Mouse (Mus musculus): ENCODE measurements around the gene Tm7sf2.

Tm7sf2 gene

DNA sequence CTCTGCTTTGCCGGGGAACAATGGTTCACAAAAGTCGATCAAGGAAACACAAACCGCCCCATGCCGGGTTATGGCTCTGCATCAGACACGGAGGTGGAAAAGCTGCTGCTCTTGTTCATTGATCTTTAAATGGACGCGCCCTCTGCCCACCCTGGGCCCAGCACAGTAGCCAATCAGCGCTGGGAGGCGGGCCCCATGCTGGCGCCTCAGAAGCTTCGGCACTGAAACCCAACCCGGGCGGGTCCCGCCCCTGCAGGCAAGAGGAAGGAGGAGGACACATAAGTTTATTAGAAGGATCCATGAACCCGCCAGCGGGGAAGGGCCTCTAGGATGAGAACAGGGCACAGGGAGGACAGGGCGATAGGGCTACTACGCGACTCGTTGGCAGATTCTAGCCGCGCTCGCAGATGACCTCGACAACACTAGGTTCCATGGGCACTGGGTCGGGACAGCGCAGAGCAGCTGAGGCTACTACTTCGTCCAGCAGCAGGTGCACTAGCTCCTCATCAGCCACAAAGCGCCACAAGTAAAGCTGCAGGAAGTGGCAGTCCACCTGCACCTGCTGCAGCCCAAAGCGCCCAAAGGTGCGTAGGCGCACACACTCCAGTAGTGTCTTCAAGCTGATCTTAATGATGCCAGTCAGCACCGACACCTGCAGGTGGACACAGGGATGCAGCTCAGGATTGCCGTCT lies at the start of gene Tm7sf2:
Gene Tm7sf2, minus strand, starts transcription at position 650 of the 692 bp plus-strand sequence.
- DNase-seq (ENCODE audit: inconsistent ontology term) = peak; percentile 97

DNA sequence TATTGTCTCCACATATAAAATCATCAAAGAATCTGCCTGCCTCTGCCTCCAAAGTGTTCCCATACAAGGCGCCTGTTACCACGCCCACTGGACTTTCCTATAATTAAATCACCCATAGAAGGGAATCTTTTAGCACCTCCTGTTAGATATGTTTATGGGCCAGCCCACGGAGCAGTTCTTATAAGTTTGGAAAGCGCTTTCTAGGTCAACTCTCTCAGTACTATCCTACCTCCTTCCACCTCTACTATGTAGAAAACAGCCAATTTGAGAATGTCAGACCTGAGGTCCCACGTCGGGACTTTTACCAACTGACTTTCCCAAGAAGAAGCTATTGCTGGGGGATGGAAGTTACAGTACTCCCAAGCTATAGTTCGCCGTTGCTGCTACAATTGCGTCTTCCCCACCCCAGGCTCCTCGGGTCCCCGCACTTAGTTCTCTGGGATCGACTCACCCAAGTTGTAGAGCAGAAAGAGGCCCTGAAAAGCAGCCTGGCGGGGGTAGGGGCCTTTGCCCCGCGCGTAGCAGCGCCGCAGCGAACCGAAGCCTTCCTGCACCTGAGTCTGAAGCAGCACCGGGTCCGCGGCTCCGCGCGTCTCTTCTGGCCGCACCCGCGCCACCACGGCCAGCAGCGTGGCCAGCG lies 49.3 kb upstream of the Tm7sf2 start:
- peak; percentile 29 for DNase-seq (ENCODE audit: inconsistent ontology term)

DNA sequence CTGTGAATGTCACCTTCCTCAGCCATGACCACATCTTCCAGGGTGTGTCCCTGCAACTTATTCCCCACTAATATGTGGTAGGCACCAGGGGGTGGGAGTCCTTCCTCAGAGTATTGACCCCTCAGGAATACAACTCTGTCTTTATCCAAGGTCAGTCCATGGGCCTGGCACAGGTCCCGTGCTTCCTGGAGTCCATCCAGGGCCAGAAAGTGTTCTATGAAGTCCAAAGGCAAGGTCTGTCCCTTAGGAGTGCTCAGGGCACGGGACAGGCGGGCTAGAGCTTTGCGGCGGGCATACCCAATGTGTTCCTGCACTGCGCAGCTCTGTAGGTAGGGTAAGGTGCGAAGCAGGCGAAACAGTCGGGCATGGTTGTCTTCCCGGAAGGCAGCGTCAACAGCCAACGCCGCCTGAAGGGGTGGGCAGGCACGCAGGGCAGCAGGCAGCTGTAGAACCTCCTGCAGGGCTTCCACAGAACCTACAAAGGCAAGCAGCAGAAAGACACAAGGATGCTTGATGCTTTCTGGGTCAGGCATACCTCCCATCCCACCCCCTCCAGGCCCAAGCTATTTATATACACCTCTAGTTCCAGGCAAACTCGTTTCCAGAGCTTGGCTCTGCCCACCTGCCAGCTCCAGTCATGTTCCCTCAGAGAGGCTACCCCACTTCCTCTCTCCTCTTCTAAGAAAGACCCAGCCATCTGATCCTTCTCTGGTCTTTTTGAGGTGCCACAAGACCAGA lies 48.1 kb upstream of the Tm7sf2 start:
- no peak for DNase-seq (ENCODE audit: inconsistent ontology term)

DNA sequence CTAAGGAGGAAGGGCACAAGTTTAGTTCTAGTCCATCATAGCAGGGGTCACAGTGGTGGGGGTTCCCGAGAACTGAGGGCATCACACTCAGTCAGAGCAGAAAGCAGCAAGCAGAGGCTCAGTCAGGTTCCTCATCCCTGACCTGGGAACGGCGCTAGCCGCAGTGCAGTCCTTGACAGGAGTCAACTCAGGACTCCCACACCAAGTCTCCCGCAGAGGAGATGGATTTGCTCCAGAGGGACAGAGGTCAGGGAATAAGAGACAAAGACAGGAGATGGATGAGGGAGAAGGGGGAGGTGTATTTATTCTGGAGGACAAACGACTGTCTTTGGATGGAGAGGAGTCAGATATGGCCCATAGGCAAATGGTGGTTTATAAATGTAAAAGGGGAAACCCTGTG lies 44.9 kb upstream of the Tm7sf2 start:
- no peak for DNase-seq (ENCODE audit: inconsistent ontology term)

DNA sequence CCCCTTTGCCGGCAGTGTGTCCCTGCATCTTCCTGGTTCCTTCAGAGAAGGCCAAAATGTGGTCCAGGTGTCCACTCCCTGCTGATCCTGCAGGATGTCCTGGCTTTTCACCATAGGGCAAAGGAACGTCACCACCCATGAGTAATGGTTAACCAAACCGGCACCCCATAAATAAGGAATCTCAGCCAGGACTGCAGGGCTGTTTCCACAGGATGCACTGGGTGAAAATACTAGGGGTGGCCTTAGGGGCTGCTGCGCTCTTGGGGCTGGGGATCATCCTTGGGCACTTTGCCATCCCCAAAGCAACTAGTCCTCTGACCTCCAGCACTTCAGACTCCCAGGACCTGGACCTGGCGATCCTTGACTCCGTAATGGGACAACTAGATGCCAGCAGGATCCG lies 37.4 kb upstream of the Tm7sf2 start, which contains the start of gene Naaladl1:
Gene Naaladl1, plus strand, starts transcription at position 197 of the 400 bp plus-strand sequence.
- no peak for DNase-seq (ENCODE audit: inconsistent ontology term)

DNA sequence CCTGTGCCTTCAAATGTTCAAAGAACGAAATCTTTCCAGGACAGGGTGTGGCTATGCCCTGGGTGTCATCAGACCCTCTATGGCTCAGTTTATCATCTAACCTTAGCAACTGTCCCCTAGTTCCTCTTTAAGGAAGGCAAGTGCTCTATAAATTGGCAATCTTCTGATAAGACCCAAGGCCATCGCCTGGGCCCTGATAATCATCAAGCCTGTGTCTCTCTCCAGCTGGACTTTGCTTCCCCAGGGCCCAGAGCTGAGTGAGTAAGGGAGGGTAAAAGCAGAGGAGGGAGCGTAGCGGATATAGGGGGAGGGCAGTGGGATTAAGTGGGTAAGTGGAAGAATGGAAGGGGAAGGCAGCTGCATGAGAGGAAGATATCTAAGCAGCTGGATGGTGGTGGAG lies 36.3 kb upstream of the Tm7sf2 start:
- DNase-seq (ENCODE audit: inconsistent ontology term) = no peak

DNA sequence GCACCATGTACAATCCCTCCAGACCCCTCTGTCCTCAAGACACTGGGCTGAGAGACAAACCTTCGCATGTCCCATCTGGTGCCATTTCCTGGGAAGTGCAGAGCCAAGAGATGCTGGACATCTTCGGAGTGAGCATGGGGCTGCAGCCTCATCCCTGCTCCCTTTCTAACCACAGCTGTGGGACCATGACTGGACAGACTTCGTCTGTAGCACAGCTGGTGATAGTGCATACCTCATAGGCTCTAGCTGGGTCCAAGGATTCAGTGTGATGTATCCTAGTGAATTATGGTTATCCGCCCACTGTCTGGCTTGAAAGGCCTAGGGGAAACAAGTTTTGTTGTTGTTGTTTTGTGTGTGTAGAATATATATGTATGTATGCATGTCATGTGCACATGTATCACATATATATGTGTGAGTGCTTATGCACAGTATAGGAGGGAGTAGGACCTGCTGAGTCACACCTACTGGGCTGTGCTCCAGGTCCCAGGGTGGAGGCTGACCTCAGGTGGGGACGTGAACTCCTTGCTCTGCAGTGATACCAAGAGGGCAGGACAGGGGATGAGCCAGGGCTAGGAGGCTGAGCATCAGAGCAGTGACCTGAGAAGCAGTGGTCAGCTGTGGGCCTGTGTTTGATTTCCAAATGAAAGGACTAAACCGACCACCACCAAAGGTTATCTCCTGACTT lies 34.1 kb upstream of the Tm7sf2 start:
- no peak for DNase-seq (ENCODE audit: inconsistent ontology term)

DNA sequence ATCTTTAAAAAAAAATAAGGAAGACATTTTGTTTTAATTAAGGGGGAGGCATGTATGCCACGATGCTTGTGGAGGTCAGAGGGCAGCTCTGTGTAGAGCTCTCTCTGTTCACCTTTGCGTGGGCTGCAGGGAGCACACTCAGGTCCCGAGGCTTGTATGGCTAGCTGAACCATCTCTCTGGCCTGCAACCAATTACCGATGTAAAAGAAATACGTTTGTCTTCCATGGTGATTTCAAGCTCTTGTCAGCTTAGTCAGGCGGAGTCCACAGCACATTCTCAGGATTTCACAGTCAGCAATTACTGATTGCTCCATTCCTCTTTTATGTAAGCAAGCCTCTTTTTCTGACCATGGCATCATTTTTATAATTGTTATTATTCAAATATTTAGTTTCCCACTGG lies 33.0 kb upstream of the Tm7sf2 start:
- no peak for DNase-seq (ENCODE audit: inconsistent ontology term)

DNA sequence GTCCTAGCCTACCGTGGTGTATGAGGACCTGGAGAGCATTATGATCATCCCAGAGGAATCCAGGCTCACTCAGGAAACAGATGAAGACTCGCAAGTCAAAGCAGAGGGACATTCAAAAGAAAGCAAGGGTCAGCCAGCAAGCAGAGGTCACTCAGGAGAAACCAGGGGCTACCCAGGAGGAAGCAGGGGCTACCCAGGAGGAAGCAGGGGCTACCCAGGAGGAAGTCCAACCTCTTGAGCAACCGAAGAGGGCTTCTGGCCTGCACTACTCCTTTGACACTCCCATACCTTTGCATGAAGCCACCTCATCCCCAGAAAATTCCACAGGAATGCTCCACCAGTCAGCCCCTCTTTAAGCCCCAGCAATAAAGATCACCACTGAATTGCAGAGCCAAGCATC lies 29.7 kb upstream of the Tm7sf2 start:
- DNase-seq (ENCODE audit: inconsistent ontology term) = no peak

DNA sequence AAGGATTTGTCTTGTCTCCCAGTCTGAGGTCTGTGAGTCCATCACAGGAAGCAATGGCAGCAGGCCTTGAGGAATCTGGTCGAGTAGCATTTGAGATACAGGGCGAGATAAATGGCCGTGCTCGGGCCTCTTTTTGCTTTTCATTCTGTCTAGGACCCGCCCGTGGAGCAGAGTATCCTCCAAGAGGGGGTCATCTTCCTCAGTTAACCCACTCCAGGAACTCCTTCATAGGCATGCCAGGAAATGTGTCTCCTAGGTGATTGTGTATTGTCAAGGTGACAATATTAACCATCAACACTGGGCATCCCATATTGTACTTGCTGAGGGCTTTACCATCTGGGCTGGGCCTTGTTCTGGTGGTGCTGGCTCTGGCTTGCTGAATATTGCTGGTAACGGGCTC lies 25.9 kb upstream of the Tm7sf2 start, which contains the start of gene AC131692.1:
Gene AC131692.1, plus strand, starts transcription at position 301 of the 400 bp plus-strand sequence.
- no peak for DNase-seq (ENCODE audit: inconsistent ontology term)

DNA sequence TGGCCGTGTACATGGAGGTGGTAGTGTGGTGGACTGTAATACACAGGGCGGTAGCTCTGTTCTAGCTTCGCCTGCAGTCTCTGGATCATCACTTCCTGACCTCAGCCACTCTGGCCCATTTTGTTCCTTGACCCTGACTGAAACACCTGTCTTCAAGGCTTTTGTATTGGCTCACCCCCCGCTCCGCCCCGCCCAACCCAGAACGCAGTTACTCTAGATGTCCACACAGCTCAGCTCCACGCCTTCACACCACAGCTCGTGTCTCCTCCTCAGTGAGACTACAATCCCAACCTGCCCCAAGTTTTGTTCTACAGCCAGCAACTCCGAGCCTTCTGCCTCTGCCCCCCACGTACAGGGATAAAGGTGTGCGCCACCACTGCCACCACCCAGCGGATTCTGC lies 20.7 kb upstream of the Tm7sf2 start:
- no peak for DNase-seq (ENCODE audit: inconsistent ontology term)

DNA sequence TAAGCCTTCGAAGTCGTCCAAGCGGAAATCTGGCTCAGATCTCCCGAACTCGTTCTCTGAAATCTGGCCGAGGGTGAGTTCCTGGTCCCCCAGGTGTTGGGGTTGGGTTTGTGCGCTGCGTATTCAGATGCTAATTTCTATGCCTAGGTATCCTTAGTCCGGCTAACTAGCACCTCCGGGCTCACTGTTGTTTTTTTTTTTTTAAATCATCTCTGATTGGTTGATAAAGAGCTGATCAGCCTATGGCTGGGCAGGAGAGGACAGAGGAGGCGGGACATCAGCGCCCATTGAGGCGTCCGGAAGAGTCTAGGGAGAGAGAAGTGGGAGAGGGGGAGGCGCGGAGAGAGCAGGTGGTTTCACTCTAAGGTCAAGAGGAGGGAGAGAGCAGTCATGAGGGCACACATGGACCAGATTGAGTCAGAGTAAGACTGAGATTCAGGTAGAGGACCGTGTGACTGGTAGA lies 17.3 kb upstream of the Tm7sf2 start:
- DNase-seq (ENCODE audit: inconsistent ontology term) = peak; percentile 85

DNA sequence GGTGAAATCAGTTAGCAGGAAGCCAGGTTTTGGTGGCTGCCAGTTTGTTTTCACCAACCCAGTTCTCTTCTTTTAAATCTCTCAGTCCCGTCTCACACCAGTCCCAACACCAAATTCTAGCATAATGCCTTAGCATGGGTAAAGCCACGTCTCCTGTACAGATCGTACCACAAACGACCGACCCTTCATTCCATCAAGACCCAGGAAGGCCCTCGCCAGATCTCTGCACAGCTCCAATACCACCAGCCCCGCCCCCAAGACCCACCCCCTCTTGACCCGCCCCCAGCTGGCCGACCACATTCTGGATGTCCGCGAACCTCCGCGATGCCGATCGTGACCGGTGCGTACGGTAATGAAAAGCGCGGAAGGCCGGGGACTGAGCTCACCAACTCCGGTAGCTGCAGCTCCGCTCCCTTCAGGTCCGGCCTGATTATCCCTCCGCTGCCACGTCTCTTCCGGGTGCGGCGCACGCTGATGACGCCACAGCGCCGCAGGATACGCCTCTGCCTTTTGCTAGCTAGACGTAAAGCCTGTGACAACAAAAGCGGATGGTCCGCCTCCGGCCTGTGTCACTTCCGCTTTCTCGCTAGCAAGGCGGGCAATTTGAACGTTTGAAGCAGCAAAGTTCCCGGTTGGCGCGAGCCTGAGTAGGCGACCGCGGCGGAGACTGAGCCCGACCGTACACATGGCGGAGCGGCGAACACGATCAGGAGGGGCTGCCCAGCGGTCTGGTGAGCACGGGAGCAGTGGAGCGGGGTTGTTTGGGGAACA lies 16.5 kb upstream of the Tm7sf2 start, which contains the start of the genes Zfpl1 and Cdca5:
Gene Zfpl1, minus strand, starts transcription at position 479 of the 771 bp plus-strand sequence.
Gene Cdca5, plus strand, starts transcription at position 506 of the 771 bp plus-strand sequence.
- DNase-seq (ENCODE audit: inconsistent ontology term) = peak; percentile 98

DNA sequence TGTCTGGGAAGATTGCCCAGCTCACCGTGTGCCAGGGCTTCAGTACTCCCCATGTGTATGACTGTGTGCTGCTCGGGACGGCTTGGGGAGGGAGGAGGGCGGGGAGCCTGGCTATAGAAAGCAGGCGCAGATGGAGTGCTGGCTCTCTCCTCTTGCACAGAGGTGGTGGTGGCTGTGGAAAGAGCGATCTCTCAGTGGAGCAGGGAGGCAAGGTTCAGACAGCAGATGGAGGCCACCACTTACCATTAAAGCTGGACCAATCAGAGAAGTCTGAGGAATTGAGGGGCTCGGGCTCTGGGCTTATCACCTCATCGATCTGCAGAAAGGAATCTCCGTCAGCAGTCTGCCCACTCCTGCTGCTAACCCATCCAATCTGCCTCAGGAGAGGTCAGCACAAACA lies 14.0 kb upstream of the Tm7sf2 start, which contains the start of gene Gm28374:
Gene Gm28374, minus strand, starts transcription at position 101 of the 400 bp plus-strand sequence.
- DNase-seq (ENCODE audit: inconsistent ontology term) = no peak

DNA sequence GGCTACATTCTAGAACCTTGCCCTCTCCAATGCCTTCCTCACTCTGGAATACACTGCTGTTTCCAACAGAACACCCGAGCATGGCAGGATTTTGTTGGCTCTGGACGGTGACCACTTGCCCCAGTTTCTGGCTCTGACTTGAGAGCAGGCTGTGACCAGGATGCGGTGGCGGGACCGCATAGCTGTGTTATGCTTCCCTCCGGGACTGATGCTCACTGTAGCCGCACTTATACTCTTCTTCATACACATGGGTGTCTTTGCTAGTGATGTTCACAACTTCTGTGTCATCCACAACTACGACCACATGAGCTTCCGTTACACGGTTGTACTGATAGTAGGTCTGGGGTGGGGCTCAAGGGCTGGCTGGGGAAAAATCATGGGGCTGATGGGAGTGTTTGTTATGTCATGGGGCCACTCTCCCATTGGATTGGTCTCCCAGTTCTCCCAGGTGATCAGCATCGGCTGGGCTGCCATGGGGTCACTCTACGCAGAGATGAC lies 11.9 kb upstream of the Tm7sf2 start, which contains the start of gene Tmem262:
Gene Tmem262, plus strand, starts transcription at position 51 of the 498 bp plus-strand sequence.
- no peak for DNase-seq (ENCODE audit: inconsistent ontology term)

DNA sequence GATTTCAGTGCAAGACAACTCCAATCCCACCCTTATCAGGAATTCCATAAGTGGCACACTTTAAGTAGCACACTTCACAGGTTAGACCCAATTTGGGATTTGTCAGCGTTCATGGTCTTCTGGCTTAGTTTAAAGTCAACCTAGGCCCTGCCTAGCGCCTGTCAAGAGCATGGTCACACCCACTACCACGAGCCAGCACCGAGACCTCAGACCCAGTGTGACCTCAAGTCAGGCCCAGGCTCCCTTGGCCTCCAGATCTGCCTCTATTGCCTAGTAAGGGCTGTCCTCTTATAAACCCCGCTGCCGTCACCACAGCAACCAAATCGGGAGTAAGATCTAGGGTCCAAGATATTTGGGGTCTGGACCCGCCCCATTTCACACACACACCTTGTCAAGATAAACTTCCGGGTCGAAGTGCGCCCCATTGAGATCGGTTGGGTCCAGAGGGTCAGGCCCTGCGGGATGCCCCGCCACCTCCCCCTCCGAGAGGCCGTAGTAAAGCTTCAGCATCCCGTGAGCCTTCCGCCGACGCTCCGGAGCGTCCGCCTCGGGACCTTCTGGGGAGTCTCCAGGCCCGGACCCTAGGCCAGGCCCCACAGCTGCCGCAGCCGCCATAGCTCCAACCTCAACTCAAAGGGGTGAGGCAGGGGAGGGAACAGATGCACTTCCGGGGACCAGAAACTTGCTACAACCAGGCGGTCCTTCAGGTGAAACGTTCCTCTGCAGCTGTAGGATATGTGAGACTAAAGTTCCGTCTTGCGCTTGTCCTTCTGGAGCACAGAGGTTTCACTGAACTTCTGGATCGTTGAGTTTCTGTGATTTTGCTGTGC lies 8.6 kb upstream of the Tm7sf2 start, which contains the start of gene Vps51:
Gene Vps51, minus strand, starts transcription at position 668 of the 830 bp plus-strand sequence.
- DNase-seq (ENCODE audit: inconsistent ontology term) = peak; percentile 94

DNA sequence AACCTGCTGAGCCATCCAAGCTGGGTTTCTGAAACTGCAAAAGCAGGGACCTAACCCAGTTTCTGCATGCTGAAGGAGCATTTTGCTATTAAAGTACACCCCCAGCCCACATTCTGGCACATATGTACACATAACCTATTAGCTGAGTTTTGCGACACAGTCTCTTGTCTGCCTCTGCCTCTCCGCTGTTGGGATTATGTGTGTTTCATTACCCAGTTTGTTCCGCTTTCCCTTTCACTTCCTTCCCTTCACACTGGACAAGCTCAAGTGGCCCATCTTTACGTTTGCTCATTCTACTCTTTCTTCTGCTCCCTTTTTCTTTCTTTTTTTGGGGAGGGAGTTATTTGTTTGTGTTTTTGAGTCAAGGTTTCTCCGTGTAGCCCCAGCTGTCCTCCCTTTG lies 5.7 kb upstream of the Tm7sf2 start:
- DNase-seq (ENCODE audit: inconsistent ontology term) = no peak

DNA sequence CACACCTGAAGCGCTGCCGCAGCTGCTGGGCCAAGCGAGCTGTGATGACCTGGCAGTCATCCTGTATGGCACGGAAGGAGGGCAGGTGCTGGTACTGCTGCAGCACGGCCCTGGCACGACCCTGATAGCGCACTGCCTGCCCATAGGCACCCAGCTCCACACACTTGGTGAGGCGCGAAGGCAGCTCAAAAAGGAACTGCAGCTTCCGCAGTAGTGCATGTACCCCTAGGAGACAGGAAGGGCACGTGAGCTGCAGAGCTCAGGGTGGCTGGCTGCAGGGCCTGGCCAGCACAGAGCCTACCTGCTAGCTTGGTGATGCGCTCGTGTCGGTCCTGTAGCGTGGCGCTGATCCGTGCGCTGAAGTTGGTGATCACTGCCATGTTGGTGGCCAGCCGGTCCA lies 3.1 kb upstream of the Tm7sf2 start:
- no peak for DNase-seq (ENCODE audit: inconsistent ontology term)

DNA sequence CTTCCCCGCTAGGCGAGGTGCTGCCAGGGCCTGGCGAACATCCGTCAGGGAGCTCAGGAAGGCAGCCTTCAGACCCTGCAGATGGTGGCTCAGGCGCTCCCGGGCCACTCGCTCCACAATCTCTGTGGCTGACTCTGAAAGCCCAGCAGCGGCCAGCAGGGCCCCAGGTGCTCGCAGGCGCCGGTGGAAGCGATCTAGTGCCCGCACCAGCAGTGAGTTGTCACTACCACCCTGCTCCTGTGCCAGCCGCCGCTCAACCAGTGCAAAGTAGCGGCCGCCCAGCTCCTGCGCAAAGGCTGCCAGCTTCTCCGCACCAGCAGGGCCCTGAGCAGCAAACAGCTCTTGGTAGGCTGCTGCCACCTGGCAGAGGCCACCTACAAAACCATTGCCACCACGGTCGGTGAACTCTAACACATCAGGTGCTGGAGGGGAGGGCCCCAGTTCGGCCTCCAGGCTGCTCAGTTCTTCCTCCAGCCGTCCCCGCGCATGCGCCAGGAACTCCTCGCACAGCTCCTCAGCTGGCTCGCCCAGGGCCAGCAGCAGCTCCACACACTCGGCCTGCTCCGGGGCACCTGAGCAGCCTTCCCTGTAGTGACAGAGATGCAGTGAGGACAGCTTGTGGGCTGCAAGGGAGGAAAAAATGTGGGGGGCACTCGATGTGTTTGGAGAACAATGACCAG lies 2.5 kb upstream of the Tm7sf2 start:
- no peak for DNase-seq (ENCODE audit: inconsistent ontology term)
